Mouse (Mus musculus): ENCODE measurements around the gene Chrnd.

GRCm38 (mm10) chr1:87156199-87156587, 34.2 kb upstream of the Chrnd start, which contains the start of gene Ecel1:
- TF ChIP-seq POLR2A (IDR thresholded peaks at IDR 0.05; ENCODE audit: borderline replicate concordance, control insufficient read depth, low read depth, low read length) (no peak), CTCF (IDR thresholded peaks at IDR 0.05; ENCODE audit: control insufficient read depth, insufficient read depth, low read length) (no peak)

Data from bone marrow, adult 2 months (tissue).